Mouse (Mus musculus) CH12.LX (cell line): Measurements from ENCODE around the gene Mesd. TPM values are rescaled to one million over a fixed set of nuclear protein-coding genes. Genes with fewer than 3 reads are reported as not detected.

ENCODE experiments used
- DNase-seq: peaks from one replicate; pipeline ENCODE4 v3.0.0-alpha.2; 2013; ENCODE audit errors: extremely low read depth
- H3K27ac ChIP-seq: 2 replicates; pipeline ENCODE4 v1.5.1; 2012; ENCODE audit warnings: low read depth, mild to moderate bottlenecking, control low read depth, moderate library complexity; ENCODE audit not compliant: insufficient read depth
- H3K27me3 ChIP-seq: replicated peaks from 2 replicates; pipeline ENCODE3; 2012; ENCODE audit warnings: inconsistent platforms
- H3K36me3 ChIP-seq, 2 experiments: replicated peaks in 1 of 2; 2 replicates each; pipeline versions ENCODE3 to v1.6.1; 2012; ENCODE audit warnings: inconsistent platforms in 1 of 2, low read length in 1 of 2, mild to moderate bottlenecking in 1 of 2, mixed read lengths in 1 of 2, moderate library complexity in 1 of 2; ENCODE audit not compliant: control insufficient read depth in 1 of 2, insufficient read depth in 1 of 2
- H3K4me1 ChIP-seq, 2 experiments: 2 replicates each; pipeline ENCODE4 v1.6.1; 2012; ENCODE audit warnings: inconsistent platforms in 1 of 2, moderate library complexity in 1 of 2; ENCODE audit not compliant: insufficient read depth in 2 of 2, control insufficient read depth in 1 of 2
- H3K4me2 ChIP-seq: 2 replicates; pipeline ENCODE4 v1.6.1; 2012; ENCODE audit warnings: low read depth, mild to moderate bottlenecking, control low read depth; ENCODE audit not compliant: poor library complexity, insufficient read depth, severe bottlenecking
- H3K4me3 ChIP-seq, 3 experiments: fragments of 150-350 bp in 1 of 3; sonication (generic) in 1 of 3; replicated peaks in 1 of 3; 2 replicates each; pipeline versions ENCODE3 to v1.5.1; 2011 to 2012; ENCODE audit warnings: low read depth in 2 of 3, low read length in 2 of 3, mild to moderate bottlenecking in 2 of 3, moderate library complexity in 2 of 3, control low read depth in 1 of 3, improper control_type of control experiment in 1 of 3, inconsistent platforms in 1 of 3, mixed read lengths in 1 of 3; ENCODE audit not compliant: poor library complexity in 1 of 3
- H3K79me2 ChIP-seq: replicated peaks from 2 replicates; pipeline ENCODE4 v1.6.1; 2012; ENCODE audit warnings: mild to moderate bottlenecking, moderate library complexity; ENCODE audit not compliant: control insufficient read depth, poor library complexity, insufficient read depth, severe bottlenecking; ENCODE audit errors: extremely low read depth
- H3K9ac ChIP-seq: 2 replicates; pipeline ENCODE4 v1.6.1; 2012; ENCODE audit warnings: low read depth, mild to moderate bottlenecking, control low read depth, moderate library complexity; ENCODE audit not compliant: insufficient read depth
- H3K9me3 ChIP-seq: replicated peaks from 2 replicates; pipeline ENCODE3; 2012; ENCODE audit warnings: low read length, inconsistent platforms, mixed read lengths
- BHLHE40 ChIP-seq: IDR thresholded peaks from 2 replicates; pipeline ENCODE4 v1.6.1; 2011; ENCODE audit warnings: mild to moderate bottlenecking, low read depth, low read length, improper control_type of control experiment
- CHD1 ChIP-seq: IDR thresholded peaks from 2 replicates; pipeline ENCODE4 v1.6.1; 2012; ENCODE audit warnings: low read depth, low read length, improper control_type of control experiment, inconsistent platforms
- CHD2 ChIP-seq: IDR thresholded peaks from 2 replicates; pipeline ENCODE4 v1.6.1; 2011; ENCODE audit warnings: low read length, improper control_type of control experiment
- CTCF ChIP-seq, 2 experiments: IDR thresholded peaks in 1 of 2; conservative IDR thresholded peaks in 1 of 2; 2 replicates each; pipeline ENCODE4 v1.5.1; 2011 to 2012; ENCODE audit warnings: low read depth in 2 of 2, low read length in 2 of 2, improper control_type of control experiment in 1 of 2, inconsistent platforms in 1 of 2, mild to moderate bottlenecking in 1 of 2, moderate library complexity in 1 of 2
- E2F4 ChIP-seq: IDR thresholded peaks from 2 replicates; pipeline ENCODE4 v1.6.1; 2011; ENCODE audit warnings: low read depth, low read length, improper control_type of control experiment; ENCODE audit not compliant: insufficient replicate concordance
- ELF1 ChIP-seq: IDR thresholded peaks from 2 replicates; pipeline ENCODE4 v1.6.1; 2014; ENCODE audit warnings: low read depth, mild to moderate bottlenecking, inconsistent platforms, low read length, improper control_type of control experiment
- EP300 ChIP-seq: IDR thresholded peaks from 2 replicates; pipeline ENCODE4 v1.6.1; 2011; ENCODE audit warnings: low read length, improper control_type of control experiment
- ETS1 ChIP-seq: conservative IDR thresholded peaks from 2 replicates; pipeline ENCODE4 v1.6.1; 2012; ENCODE audit warnings: low read depth, mild to moderate bottlenecking, inconsistent platforms, low read length, improper control_type of control experiment, moderate library complexity
- GABPA ChIP-seq: IDR thresholded peaks from 2 replicates; pipeline ENCODE4 v1.6.1; 2012; ENCODE audit warnings: low read depth, low read length, improper control_type of control experiment, inconsistent platforms; ENCODE audit not compliant: insufficient replicate concordance
- IRF4 ChIP-seq: IDR thresholded peaks from 2 replicates; pipeline ENCODE4 v1.6.1; 2014; ENCODE audit warnings: low read depth, mild to moderate bottlenecking, inconsistent platforms, low read length, improper control_type of control experiment
- JUND ChIP-seq: conservative IDR thresholded peaks from 2 replicates; pipeline ENCODE4 v1.6.1; 2011; ENCODE audit warnings: low read depth, low read length, improper control_type of control experiment
- KAT2A ChIP-seq: IDR thresholded peaks from 2 replicates; pipeline ENCODE4 v1.6.1; 2012; ENCODE audit warnings: low read length, improper control_type of control experiment, inconsistent platforms; ENCODE audit not compliant: insufficient replicate concordance
- MAFK ChIP-seq: IDR thresholded peaks from 2 replicates; pipeline ENCODE4 v1.6.1; 2011; ENCODE audit warnings: low read length, improper control_type of control experiment; ENCODE audit not compliant: insufficient replicate concordance
- MEF2A ChIP-seq: IDR thresholded peaks from 2 replicates; pipeline ENCODE4 v1.6.1; 2014; ENCODE audit warnings: low read depth, mild to moderate bottlenecking, inconsistent platforms, low read length, improper control_type of control experiment, borderline replicate concordance
- NELFE ChIP-seq: IDR thresholded peaks from 2 replicates; pipeline ENCODE4 v1.6.1; 2011; ENCODE audit warnings: low read depth, low read length, improper control_type of control experiment
- NRF1 ChIP-seq: IDR thresholded peaks from 2 replicates; pipeline ENCODE4 v1.6.1; 2014; ENCODE audit warnings: low read depth, mild to moderate bottlenecking, inconsistent platforms, low read length, improper control_type of control experiment, moderate library complexity
- PAX5 ChIP-seq: IDR thresholded peaks from 2 replicates; pipeline ENCODE4 v1.6.1; 2012; ENCODE audit warnings: low read length, inconsistent platforms, mixed read lengths
- POLR2AphosphoS2 ChIP-seq: IDR thresholded peaks from 2 replicates; pipeline ENCODE4 v1.6.1; 2011; ENCODE audit warnings: low read depth, low read length, improper control_type of control experiment
- RAD21 ChIP-seq: IDR thresholded peaks from 2 replicates; pipeline ENCODE4 v1.6.1; 2011; ENCODE audit warnings: low read depth, mild to moderate bottlenecking, low read length, improper control_type of control experiment, moderate library complexity
- RCOR1 ChIP-seq: conservative IDR thresholded peaks from 2 replicates; pipeline ENCODE4 v1.6.1; 2012; ENCODE audit warnings: low read depth, mild to moderate bottlenecking, inconsistent platforms, low read length, improper control_type of control experiment
- SIN3A ChIP-seq: IDR thresholded peaks from 2 replicates; pipeline ENCODE4 v1.6.1; 2012; ENCODE audit warnings: low read length, improper control_type of control experiment, inconsistent platforms
- TBP ChIP-seq: conservative IDR thresholded peaks from 2 replicates; pipeline ENCODE4 v1.6.1; 2011; ENCODE audit warnings: low read depth, low read length, improper control_type of control experiment
- TCF12 ChIP-seq: IDR thresholded peaks from 2 replicates; pipeline ENCODE4 v1.6.1; 2014; ENCODE audit warnings: low read depth, mild to moderate bottlenecking, inconsistent platforms, low read length, improper control_type of control experiment
- UBTF ChIP-seq: IDR thresholded peaks from 2 replicates; pipeline ENCODE4 v1.6.1; 2012; ENCODE audit warnings: low read depth, mild to moderate bottlenecking, inconsistent platforms, low read length, improper control_type of control experiment, moderate library complexity
- USF2 ChIP-seq: conservative IDR thresholded peaks from 2 replicates; pipeline ENCODE4 v1.6.1; 2011; ENCODE audit warnings: low read depth, low read length, improper control_type of control experiment
- ZMIZ1 ChIP-seq: IDR thresholded peaks from 2 replicates; pipeline ENCODE4 v1.6.1; 2012; ENCODE audit warnings: low read depth, mild to moderate bottlenecking, inconsistent platforms, low read length, improper control_type of control experiment
- dilution Hi-C: fragments of 300-500 bp; cut with MboI; formaldehyde crosslinking; loops from 2 replicates; pipeline ENCODE4 v1.14.3; 2020; ENCODE audit warnings: low sequenced_read_pairs; ENCODE audit not compliant: extremely low pct_unique_long_range_greater_than_20kb, extremely low pct_ligation_motif_present
- in situ Hi-C: fragments of 300-500 bp; cut with MboI; formaldehyde crosslinking; loops from 3 replicates; pipeline ENCODE4 v1.14.3; 2019; ENCODE audit warnings: low sequenced_read_pairs, low pct_ligation_motif_present, low pct_unique_long_range_greater_than_20kb, mixed read lengths
- polyA plus RNA-seq: library from polyadenylated mRNA; unstranded; fragments of >175 nt; gene quantifications from 2 replicates; pipeline ENCODE4 v1.2.1, GENCODE M21; 2012; ENCODE audit warnings: low read depth; ENCODE audit not compliant: insufficient read length
- total RNA-seq, 2 experiments: library from RNA; depleted of rRNA; stranded (reverse); fragments of 300-350 nt in 1 of 2; fragments of >200 nt in 1 of 2; gene quantifications; 2 replicates each; pipeline ENCODE4 v1.2.3; 2012 to 2014

The Mesd gene
- total and polyA plus RNA-seq, 3 experiments, result 33.4 to 67.6 (median 40.6) TPM

GRCm38 (mm10) chr7:83857921-83858320, 26.3 kb upstream of the Mesd start:
- no peaks in the 10 kb centered on the region for H3K79me2 ChIP-seq
- TF ChIP-seq NELFE, result no peak
- TF ChIP-seq TCF12, result 0 out of 2 replicates have a peak, but pooled peaks have one; percentile 9
- peak; percentile 72 for TF ChIP-seq IRF4
- TF ChIP-seq ETS1, result peak; percentile 24; the same call in 1 of the 2 replicates
- no peak for TF ChIP-seq RCOR1
- TF ChIP-seq CHD2, result peak; percentile 55; the same call in 1 of the 2 replicates
- TF ChIP-seq PAX5, result no peak
- no peak for TF ChIP-seq POLR2AphosphoS2
- no peak for TF ChIP-seq CTCF (conservative IDR thresholded peaks at IDR 0.05 in 1 of 2, IDR thresholded peaks at IDR 0.05 in 1 of 2; ENCODE audit: low read depth in 2 of 2, low read length in 2 of 2)
- TF ChIP-seq RAD21, result no peak
- TF ChIP-seq CHD1, result no peak
- TF ChIP-seq USF2, result no peak
- TF ChIP-seq EP300, result peak; percentile 81
- TF ChIP-seq BHLHE40, result 0 out of 2 replicates have a peak, but pooled peaks have one; percentile 23
- no peak for TF ChIP-seq MEF2A
- no peak for TF ChIP-seq MAFK
- no peak for TF ChIP-seq ELF1
- no peak for TF ChIP-seq KAT2A
- peak; percentile 63 for TF ChIP-seq JUND
- TF ChIP-seq, all 38 proteins: peak for 7
- Histone ChIP-seq H3K4me3 (no peak overlapping the region), H3K9me3 (no peaks in the 10 kb centered on the region), H3K27ac (no peak overlapping the region), H3K4me2 (no peak overlapping the region), H3K4me1 (peaks cover 26 to 68% of the 10 kb centered on the region in 2 experiments), H3K9ac (no peak overlapping the region), H3K27me3 (no peaks in the 10 kb centered on the region), H3K36me3 (no peaks in the 10 kb centered on the region)
- in situ Hi-C loops (no loop called here), dilution Hi-C loops (no loop called here)
- peak; percentile 50 for DNase-seq

- no peaks in the 10 kb centered on the region for H3K9me3 ChIP-seq
- peaks cover 20 to 55% of the 10 kb centered on the region in 2 experiments for H3K4me1 ChIP-seq
- in situ Hi-C loops, result no loop called here
- no peaks in the 10 kb centered on the region for H3K27me3 ChIP-seq
- H3K36me3 ChIP-seq, result no peaks in the 10 kb centered on the region
- peak; percentile 63 for DNase-seq
- H3K4me3 ChIP-seq, result no peak overlapping the region
- H3K79me2 ChIP-seq, result no peaks in the 10 kb centered on the region
- no peak for TF ChIP-seq E2F4
- no peak for TF ChIP-seq ZMIZ1
- TF ChIP-seq BHLHE40, result no peak
- no peak for TF ChIP-seq NELFE
- TF ChIP-seq SIN3A, result 0 out of 2 replicates have a peak, but pooled peaks have one; percentile 28
- 0 out of 2 replicates have a peak, but pooled peaks have one; percentile 6 for TF ChIP-seq ETS1
- TF ChIP-seq GABPA, result no peak
- no peak for TF ChIP-seq NRF1
- TF ChIP-seq TBP, result peak; percentile 97
- TF ChIP-seq USF2, result no peak
- peak; percentile 98 for TF ChIP-seq UBTF
- TF ChIP-seq MEF2A, result 0 out of 2 replicates have a peak, but pooled peaks have one; percentile 30
- peak; percentile 26; the same call in 1 of the 2 replicates for TF ChIP-seq MAFK
- TF ChIP-seq, all 38 proteins: peak for 6
- dilution Hi-C loops, result no loop called here
- H3K9ac ChIP-seq, result no peak overlapping the region
- H3K4me2 ChIP-seq, result no peak overlapping the region
- H3K27ac ChIP-seq, result no peak overlapping the region
Measured at GRCm38 (mm10) chr7:83859378-83860083, 24.7 kb upstream of the Mesd start.
